Mouse (Mus musculus) gastrocnemius, adult 2 months (tissue): ENCODE data around the gene Dnah6. TPM values are rescaled to one million over a fixed set of nuclear protein-coding genes. Genes with fewer than 3 reads are reported as not detected.
A peak's percentile ranks its signal among the peaks of the same experiment; 100 is the strongest.

Experiments used
- DNase-seq: peaks from one replicate; pipeline ENCODE4 v3.0.0; 2022
- H3K27ac ChIP-seq: fragments of 200-600 bp; 2 replicates; pipeline ENCODE4 v1.8.1; 2022; ENCODE audit warnings: mild to moderate bottlenecking
- H3K4me3 ChIP-seq: fragments of 200-600 bp; 2 replicates; pipeline ENCODE4 v1.8.1; 2022; ENCODE audit warnings: mild to moderate bottlenecking, moderate library complexity
- CTCF ChIP-seq: fragments of 200-600 bp; IDR thresholded peaks from 2 replicates; pipeline ENCODE4 v1.8.1; 2022; ENCODE audit warnings: antibody characterized with exemption, mild to moderate bottlenecking, moderate library complexity
- intact Hi-C: fragments of 180-260 bp; cut with DNase I; formaldehyde crosslinking; loops from one replicate; pipeline ENCODE4 v1.15.1; 2025
- total RNA-seq, 2 experiments: library from RNA; stranded (reverse); gene quantifications; 2 replicates each; pipeline ENCODE4 v1.2.3; 2021

Dnah6 gene
- total RNA-seq, 2 experiments from 2014 or later, result 0.03 TPM

DNA sequence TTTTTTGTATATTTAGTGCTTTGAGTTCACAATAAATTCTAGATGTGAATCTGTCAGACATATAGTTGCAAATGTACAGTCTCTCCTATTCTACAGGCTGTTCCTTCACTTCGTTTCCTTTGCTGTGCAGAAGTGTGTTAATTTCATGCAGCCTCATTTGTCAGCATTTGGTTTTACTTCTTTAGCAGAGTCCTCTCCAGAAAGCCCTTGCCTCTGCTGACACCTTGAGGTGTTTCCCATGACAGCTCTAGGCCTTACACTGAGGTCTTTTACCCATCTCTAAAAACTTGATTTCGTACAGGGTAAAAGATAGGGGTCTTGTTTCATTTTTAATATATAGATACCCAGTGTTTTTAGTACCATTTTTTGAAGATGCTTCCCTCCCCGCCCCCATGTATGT, 54.2 kb downstream of the Dnah6 start:
- no peak for TF ChIP-seq CTCF
- intact Hi-C loops, result no loop called here
- Histone ChIP-seq H3K27ac (no peak overlapping the region), H3K4me3 (no peak overlapping the region)
- DNase-seq, result no peak

DNA sequence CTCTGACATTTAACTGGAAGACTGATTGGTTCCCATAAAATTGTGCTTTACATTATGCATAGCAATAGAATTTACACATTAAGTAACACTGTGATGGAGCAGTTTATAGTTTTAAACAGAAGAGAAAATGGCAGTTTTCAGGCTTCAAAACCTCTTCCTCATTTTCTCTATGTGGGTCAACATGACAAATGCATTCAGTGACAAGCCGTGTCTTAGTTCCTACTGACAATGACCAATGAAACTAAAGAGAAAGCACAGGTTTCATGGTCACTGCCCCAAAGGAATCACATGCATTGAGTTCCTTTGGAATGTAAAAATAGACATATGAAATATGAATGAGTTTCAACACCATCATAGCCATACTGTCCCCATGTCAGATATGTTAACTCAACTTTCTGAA, 58.5 kb downstream of the Dnah6 start:
- intact Hi-C loops, result no loop called here
- TF ChIP-seq CTCF, result no peak
- H3K27ac ChIP-seq, result no peak overlapping the region
- no peak for DNase-seq
- H3K4me3 ChIP-seq, result no peak overlapping the region

DNA sequence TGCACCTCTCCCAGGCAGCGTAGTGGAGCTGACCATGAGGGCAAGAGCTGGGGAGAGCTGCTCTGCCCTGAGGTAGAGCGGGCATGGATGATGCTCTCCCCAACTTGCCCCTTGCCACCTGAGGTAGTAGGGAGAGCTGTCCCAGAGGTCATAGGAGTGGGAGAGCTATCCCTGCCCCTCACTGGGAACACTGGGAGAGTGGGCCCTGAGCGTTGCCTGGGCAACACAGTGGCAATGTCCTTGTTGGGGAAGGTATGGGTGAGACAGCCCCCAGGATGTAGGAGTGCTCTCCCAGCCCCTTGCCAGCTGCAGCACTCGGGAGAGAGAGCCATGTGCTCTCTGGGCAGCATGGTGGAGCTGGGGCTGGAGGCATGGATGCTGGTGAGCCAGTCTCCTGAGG, 60.1 kb downstream of the Dnah6 start:
- Histone ChIP-seq H3K4me3 (no peak overlapping the region), H3K27ac (no peak overlapping the region)
- intact Hi-C loops, result no loop called here
- DNase-seq, result no peak
- TF ChIP-seq CTCF, result no peak

DNA sequence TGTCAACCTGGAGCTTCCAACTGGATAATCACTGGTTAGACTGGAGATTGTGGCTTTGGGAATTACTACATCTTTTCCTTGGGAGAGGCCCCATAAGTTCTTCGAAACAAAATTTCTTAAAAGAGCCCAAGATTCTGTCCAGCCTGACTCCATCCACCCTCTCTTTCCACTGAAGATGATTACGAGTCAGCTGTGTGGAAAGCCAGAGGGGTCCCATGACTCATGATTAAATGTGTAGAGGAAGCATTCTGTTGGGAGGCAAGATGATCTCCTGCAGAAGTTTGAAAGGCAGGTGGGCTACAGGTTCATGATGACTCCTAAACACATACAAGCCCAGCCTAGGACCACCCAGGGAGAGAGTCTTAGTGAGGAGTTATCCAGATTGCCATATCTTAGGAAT, 66.0 kb downstream of the Dnah6 start:
- no peak for DNase-seq
- Histone ChIP-seq H3K27ac (no peak overlapping the region), H3K4me3 (no peak overlapping the region)
- intact Hi-C loops, result no loop called here
- TF ChIP-seq CTCF, result no peak

DNA sequence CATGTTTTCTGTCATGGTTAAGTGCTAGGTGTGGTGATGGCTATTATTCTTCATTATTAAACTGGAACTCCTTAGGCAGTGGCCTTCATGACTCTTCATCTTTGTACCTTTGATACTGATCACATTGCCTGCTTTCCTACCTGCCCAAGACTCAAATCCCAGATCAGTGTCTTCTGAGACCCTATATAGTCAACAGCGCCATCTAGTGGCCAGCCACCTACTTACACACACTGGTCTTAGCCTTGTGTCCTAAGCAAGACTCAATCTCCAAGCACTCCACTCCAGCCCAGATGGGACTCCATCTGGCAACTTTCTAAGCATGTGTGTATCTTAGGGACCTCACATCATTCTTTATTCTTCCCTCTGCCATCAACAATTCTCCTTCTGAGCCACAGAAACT, 67.8 kb downstream of the Dnah6 start:
- H3K4me3 ChIP-seq, result no peak overlapping the region
- H3K27ac ChIP-seq, result no peak overlapping the region
- intact Hi-C loops, result loop anchor here (1.0 to 5.0 kb wide), 2 partner anchors 74 to 213 kb away; no protein-coding TSS in a partner anchor
- TF ChIP-seq CTCF, result peak; percentile 99; the same call in 1 of the 2 replicates
- DNase-seq, result peak; percentile 83

DNA sequence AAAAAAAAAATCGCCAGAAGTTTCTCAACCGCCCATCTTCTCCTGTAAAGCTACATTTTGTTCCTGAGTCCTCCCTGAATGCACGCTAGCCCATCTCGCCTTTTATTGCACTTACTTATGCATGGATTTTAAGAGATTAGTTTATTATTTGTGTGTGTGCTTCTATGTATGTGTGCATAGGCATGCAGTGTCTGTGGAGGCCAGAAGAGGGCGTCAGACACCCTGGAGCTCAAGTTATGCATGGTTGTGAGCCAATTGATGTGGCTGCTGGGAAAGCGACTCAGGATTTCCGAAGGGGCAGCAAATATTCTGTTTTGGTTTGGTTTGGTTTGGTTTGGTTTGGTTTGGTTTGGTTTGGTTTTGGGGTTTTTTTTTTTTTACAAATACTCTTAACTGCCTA, 78.0 kb downstream of the Dnah6 start:
- no peak overlapping the region for H3K4me3 ChIP-seq
- no peak for TF ChIP-seq CTCF
- intact Hi-C loops, result no loop called here

DNA sequence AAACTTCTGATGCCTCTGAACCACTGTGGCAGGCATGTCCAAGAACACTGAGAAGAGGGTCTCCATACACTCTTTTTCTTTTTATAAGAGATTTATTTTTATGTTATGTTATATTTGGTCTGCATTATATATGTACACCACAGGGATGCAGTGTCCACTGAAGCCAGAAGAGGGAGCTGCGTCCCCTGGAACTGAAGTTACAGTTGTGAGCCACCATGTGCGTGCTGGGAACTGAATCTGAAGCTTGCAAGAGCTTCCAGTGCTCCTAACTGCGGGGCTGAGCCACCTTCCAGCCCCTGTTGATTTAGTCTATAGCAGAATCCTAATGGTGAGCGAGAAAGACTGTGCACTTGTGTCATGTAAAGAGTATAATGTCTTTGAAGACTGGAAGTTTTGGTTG, 78.7 kb downstream of the Dnah6 start:
- DNase-seq, result no peak
- H3K27ac ChIP-seq, result no peak overlapping the region

More for the DNA sequence above, 78.0 kb downstream of the Dnah6 start:
- no peak for DNase-seq
- no peak overlapping the region for H3K27ac ChIP-seq

DNA sequence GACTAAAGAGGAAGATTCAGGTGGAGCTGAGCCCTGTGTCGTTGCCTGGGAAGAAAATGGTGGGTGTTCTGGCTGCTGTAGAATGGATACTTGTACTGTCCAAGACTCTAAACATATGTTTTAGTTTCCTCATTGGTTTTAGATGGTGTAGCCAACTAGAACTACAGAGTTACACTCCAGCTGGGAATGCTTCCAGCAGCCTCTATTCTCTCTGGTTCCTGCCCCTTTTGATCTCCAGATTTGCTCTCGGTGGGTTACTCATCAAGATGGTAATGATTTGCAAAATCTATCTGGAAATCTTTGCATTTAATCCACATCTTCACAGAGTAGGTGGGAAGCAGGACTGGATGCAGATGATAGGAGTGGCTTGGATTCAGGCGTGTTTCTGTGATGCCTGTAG, 80.6 kb downstream of the Dnah6 start:
- H3K4me3 ChIP-seq, result no peak overlapping the region
- no peak for DNase-seq
- H3K27ac ChIP-seq, result no peak overlapping the region
- TF ChIP-seq CTCF, result no peak
- intact Hi-C loops, result no loop called here

More for the DNA sequence above, 78.7 kb downstream of the Dnah6 start:
- intact Hi-C loops, result no loop called here
- TF ChIP-seq CTCF, result no peak
- H3K4me3 ChIP-seq, result no peak overlapping the region

DNA sequence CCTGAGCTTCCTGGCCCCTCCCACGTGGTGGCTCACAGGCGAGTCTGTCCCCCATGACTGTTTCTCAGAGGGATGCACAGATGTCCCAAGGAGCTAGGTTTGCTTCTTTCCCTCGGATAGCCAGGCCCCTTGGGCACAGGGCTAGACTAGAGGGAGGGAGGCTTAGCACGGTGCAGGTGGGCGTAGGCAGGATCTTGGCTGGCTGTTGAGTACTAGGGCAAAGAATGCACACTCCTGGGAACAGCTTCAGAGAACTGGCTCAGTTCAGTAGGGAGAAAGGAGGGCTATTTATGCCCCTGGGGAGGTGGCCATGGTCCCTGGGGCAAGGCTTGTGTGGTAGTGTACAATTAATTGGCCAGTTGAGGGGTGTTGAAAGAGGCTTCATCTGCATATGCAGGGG, 88.7 kb downstream of the Dnah6 start:
- Histone ChIP-seq H3K4me3 (no peak overlapping the region), H3K27ac (no peak overlapping the region)
- DNase-seq, result no peak
- TF ChIP-seq CTCF, result no peak
- intact Hi-C loops, result no loop called here

DNA sequence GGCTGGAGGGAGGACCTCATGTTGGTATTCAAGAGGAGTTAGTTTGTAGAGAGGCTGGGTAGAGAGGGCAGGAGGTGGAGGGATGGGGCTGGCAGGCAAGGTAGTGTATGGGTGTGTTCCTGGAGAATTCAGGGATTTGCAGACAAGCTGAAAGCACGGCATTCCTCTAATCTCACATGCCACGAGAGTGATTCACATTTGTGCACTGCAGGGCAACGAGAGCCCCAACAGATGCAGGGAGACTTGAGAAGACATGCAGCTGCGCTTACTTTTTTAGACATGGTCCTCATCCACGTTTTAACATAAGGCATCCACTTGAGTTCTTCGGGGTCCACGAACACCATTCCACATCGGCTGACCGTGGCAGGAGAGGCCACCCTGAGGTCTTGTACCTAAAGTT, 93.9 kb downstream of the Dnah6 start:
- no peak for TF ChIP-seq CTCF
- DNase-seq, result no peak
- H3K4me3 ChIP-seq, result no peak overlapping the region
- H3K27ac ChIP-seq, result no peak overlapping the region
- intact Hi-C loops, result no loop called here

DNA sequence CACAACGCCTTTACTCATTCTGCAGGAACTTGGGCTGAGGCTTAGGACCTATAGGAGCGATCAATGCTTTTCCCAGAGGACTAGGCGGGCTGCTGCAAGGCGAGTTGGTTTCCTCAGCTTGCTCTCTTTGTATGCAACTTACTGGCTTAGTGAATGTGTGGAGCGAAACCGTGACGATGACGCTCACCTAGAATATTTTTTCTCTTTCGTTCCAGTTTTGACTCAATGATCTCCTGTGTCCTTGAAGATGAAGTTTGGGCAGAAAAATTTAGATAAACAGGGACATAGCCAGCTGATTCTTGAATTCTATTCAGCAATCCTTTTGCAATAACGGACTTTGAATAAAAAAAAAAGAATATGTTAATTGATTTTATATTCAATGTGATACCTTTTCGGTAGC, 101.1 kb downstream of the Dnah6 start:
- intact Hi-C loops, result no loop called here
- TF ChIP-seq CTCF, result no peak
- Histone ChIP-seq H3K27ac (no peak overlapping the region), H3K4me3 (no peak overlapping the region)
- DNase-seq, result no peak

DNA sequence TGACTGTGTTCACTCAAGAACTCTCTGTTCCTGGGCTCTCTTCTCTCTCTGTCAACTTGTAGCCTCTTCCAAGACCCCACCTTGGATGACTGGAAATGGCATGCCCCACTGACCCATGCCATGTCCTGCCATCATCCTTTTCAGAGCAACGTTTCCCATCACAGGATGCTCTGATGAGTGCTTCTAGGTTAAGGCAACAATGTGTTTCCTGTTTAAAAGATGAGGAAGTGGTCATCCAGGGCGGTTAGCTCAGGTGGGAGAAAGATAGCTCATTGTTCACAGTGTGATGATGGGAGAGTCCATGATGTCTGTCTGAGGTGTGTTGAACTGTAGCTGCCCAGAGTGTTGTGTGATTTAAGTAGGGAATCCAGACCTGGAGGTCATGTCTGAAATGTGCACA, 107.6 kb downstream of the Dnah6 start:
- no peak for DNase-seq
- no peak for TF ChIP-seq CTCF
- no peak overlapping the region for H3K27ac ChIP-seq
- intact Hi-C loops, result no loop called here
- H3K4me3 ChIP-seq, result no peak overlapping the region

DNA sequence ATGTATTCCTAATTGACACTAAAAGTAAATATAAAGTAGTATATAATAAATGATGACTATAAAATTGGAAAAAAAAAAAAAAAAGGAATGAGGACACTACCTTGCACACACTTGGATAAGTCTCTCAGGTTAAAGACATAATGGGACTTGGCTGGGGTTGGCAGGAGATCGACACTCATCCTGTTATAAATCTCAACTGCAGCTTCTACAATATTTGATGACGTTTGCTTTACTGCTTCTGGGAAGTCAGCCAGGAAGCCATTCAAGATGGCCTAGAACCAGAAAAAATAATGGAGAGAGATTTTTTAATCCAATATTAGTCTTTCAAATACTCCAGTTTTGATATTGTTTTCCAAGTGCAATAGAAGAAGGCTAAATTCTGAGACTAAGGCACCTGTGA, 108.1 kb downstream of the Dnah6 start:
- no peak overlapping the region for H3K4me3 ChIP-seq
- H3K27ac ChIP-seq, result no peak overlapping the region
- intact Hi-C loops, result no loop called here
- no peak for DNase-seq
- no peak for TF ChIP-seq CTCF

DNA sequence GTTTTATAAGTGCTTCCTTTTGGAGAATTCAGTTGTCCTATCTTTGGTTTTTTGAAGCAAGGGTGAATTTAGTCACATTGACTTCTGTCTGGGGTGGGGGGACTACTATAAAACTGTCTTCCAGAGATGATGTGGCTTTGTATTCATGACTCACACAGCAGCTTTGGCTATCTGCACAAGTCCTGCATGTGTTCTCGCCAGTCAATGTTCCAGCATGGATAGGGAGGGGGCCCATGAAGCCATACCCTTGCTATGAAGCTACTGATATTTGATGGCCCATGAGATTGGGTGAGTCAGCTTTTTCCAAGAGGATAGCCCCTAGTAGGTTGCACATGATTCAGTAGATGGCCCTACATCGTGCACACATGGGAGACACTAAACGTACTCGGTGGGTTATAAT, 128.3 kb downstream of the Dnah6 start:
- Histone ChIP-seq H3K27ac (no peak overlapping the region), H3K4me3 (no peak overlapping the region)
- TF ChIP-seq CTCF, result no peak
- intact Hi-C loops, result no loop called here
- no peak for DNase-seq

DNA sequence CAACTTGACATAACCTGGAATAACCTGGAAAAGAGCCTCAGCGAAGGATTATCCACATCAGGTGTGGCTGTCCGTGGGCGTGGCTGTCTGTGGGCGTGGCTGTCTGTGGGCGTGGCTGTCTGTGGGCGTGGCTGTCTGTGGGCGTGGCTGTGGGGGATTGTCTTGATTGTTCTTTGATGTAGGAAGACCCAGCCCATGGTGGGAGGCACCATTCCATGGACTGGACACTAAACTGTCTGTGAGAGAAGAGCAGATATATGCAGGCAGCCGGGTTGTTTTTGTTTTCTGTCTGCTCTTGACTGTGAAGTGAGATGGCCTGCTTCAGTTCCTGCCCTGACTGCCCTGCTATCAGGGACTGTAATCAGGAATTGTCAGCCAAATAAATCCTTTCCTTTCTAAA, 130.6 kb downstream of the Dnah6 start:
- H3K27ac ChIP-seq, result no peak overlapping the region
- DNase-seq, result no peak
- intact Hi-C loops, result no loop called here
- no peak for TF ChIP-seq CTCF
- H3K4me3 ChIP-seq, result no peak overlapping the region
